Mouse (Mus musculus) thymus, postnatal 36 days (tissue): ENCODE measurements around the gene Rbp1.

Experiments
- DNase-seq, 2 experiments: peaks; one replicate each; pipeline ENCODE4 v3.0.0; 2022; ENCODE audit warnings: mixed read lengths in 2 of 2

Rbp1 gene

GRCm38 (mm10) chr9:98422656-98423055 lies at the start of gene Rbp1:
TSS of gene Rbp1 (plus strand) at chr9:98422961.
- no peak for DNase-seq

GRCm38 (mm10) chr9:98373358-98373757 lies 49.4 kb upstream of the Rbp1 start:
- DNase-seq: no peak

- DNase-seq: no peak
Measured at GRCm38 (mm10) chr9:98374897-98375296, 47.9 kb upstream of the Rbp1 start.

GRCm38 (mm10) chr9:98375329-98376170 lies 47.2 kb upstream of the Rbp1 start:
- DNase-seq: no peak

- DNase-seq: no peak
Measured at GRCm38 (mm10) chr9:98379736-98380135, 43.0 kb upstream of the Rbp1 start.

- no peak for DNase-seq
Measured at GRCm38 (mm10) chr9:98380593-98380992, 42.2 kb upstream of the Rbp1 start.

- no peak for DNase-seq
Measured at GRCm38 (mm10) chr9:98387741-98388632, 34.8 kb upstream of the Rbp1 start.

- DNase-seq: no peak
Measured at GRCm38 (mm10) chr9:98388633-98388965, 34.2 kb upstream of the Rbp1 start.

- no peak for DNase-seq
Measured at GRCm38 (mm10) chr9:98393496-98393895, 29.3 kb upstream of the Rbp1 start.

GRCm38 (mm10) chr9:98397211-98397610 lies 25.6 kb upstream of the Rbp1 start:
- DNase-seq: no peak

- DNase-seq: no peak
Measured at GRCm38 (mm10) chr9:98397866-98398265, 24.9 kb upstream of the Rbp1 start.

- no peak for DNase-seq
Measured at GRCm38 (mm10) chr9:98400185-98400894, 22.4 kb upstream of the Rbp1 start.

- DNase-seq: no peak
Measured at GRCm38 (mm10) chr9:98401611-98402010, 21.1 kb upstream of the Rbp1 start.

- DNase-seq: no peak
Measured at GRCm38 (mm10) chr9:98407771-98408170, 15.0 kb upstream of the Rbp1 start.

- DNase-seq: peak; percentile 52 to 62
Measured at GRCm38 (mm10) chr9:98409137-98409536, 13.6 kb upstream of the Rbp1 start.

GRCm38 (mm10) chr9:98415427-98415826 lies 7.3 kb upstream of the Rbp1 start:
- DNase-seq: no peak

GRCm38 (mm10) chr9:98417919-98418318 lies 4.8 kb upstream of the Rbp1 start:
- no peak for DNase-seq

- no peak for DNase-seq
Measured at GRCm38 (mm10) chr9:98418346-98418745, 4.4 kb upstream of the Rbp1 start.

- DNase-seq: no peak
Measured at GRCm38 (mm10) chr9:98420666-98421065, 2.1 kb upstream of the Rbp1 start.

GRCm38 (mm10) chr9:98421903-98422302 lies 858 bp upstream of the Rbp1 start:
- DNase-seq: no peak

- DNase-seq: no peak
Measured at GRCm38 (mm10) chr9:98423691-98424090, 930 bp downstream of the Rbp1 start.

- DNase-seq: no peak
Measured at GRCm38 (mm10) chr9:98424291-98424690, 1.5 kb downstream of the Rbp1 start.

- DNase-seq: peak in 1 of 2 experiments; percentile 10
Measured at GRCm38 (mm10) chr9:98424725-98425210, 2.0 kb downstream of the Rbp1 start.
